Mouse (Mus musculus) embryonic facial prominence, embryonic 13.5 days (tissue): ENCODE results near the gene Mapk6. TPM values are rescaled to one million over a fixed set of nuclear protein-coding genes. Genes with fewer than 3 reads are reported as not detected.

ENCODE experiments used
- ATAC-seq: fragments of 200-750 bp; cut with Nextera tagmentation; 2 replicates; pipeline ENCODE4 v1.8.0; 2017; ENCODE audit warnings: low read depth; ENCODE audit not compliant: insufficient number of reproducible peaks, insufficient read depth, low FRiP score, low TSS enrichment
- H3K27ac ChIP-seq: fragments of 300-500 bp; sonication (generic); 2 replicates; pipeline ENCODE4 v1.5.1; 2015; ENCODE audit warnings: moderate library complexity, mild to moderate bottlenecking, inconsistent platforms
- H3K27me3 ChIP-seq: fragments of 300-500 bp; sonication (generic); 2 replicates; pipeline ENCODE4 v1.6.1; 2015; ENCODE audit warnings: mild to moderate bottlenecking, inconsistent platforms
- H3K36me3 ChIP-seq: fragments of 300-500 bp; sonication (generic); 2 replicates; pipeline ENCODE4 v1.6.1; 2015; ENCODE audit warnings: mild to moderate bottlenecking, inconsistent platforms
- H3K4me1 ChIP-seq: fragments of 300-500 bp; sonication (generic); 2 replicates; pipeline ENCODE4 v1.6.1; 2015; ENCODE audit warnings: inconsistent platforms
- H3K4me2 ChIP-seq: fragments of 300-500 bp; sonication (generic); 2 replicates; pipeline ENCODE4 v1.6.1; 2015; ENCODE audit warnings: moderate library complexity, mild to moderate bottlenecking, inconsistent platforms
- H3K4me3 ChIP-seq: fragments of 300-500 bp; sonication (generic); 2 replicates; pipeline ENCODE4 v1.5.1; 2015; ENCODE audit warnings: mild to moderate bottlenecking, inconsistent platforms
- H3K9ac ChIP-seq: fragments of 300-500 bp; sonication (generic); 2 replicates; pipeline ENCODE4 v1.6.1; 2015; ENCODE audit warnings: mild to moderate bottlenecking, inconsistent platforms
- H3K9me3 ChIP-seq: fragments of 300-500 bp; sonication (generic); 2 replicates; pipeline ENCODE4 v1.6.1; 2016; ENCODE audit warnings: inconsistent platforms
- WGBS: fragments of 180-500 bp; shearing (Covaris S2); methylation state at CpG from one replicate; pipeline ENCODE4 v1.1.7; 2015; ENCODE audit warnings: mixed read lengths; 5-methylcytosine and 5-hydroxymethylcytosine counted together
- polyA plus RNA-seq: library from polyadenylated mRNA; unstranded; fragments of >200 nt; fragmentation: Nextera tagmentation; extraction: Ambion mirVana; gene quantifications from 2 replicates; pipeline ENCODE4 v1.2.1, GENCODE M21; 2015

Mapk6 gene
- polyA plus RNA-seq, 1 experiment from 2014 or later: 79.4 TPM

GRCm38 (mm10) chr9:75342433-75342832 lies 67.4 kb downstream of the Mapk6 start:
- H3K27me3 ChIP-seq: no peaks in the 10 kb centered on the region
- no peak overlapping the region for H3K4me3 ChIP-seq
- H3K27ac ChIP-seq: no peak overlapping the region
- no peaks in the 10 kb centered on the region for H3K9me3 ChIP-seq
- H3K4me2 ChIP-seq: no peak overlapping the region
- 78% methylated on average over 4 of the region's 4 CpGs for WGBS
- no peak overlapping the region for H3K9ac ChIP-seq
- H3K36me3 ChIP-seq: peaks cover 74% of the 10 kb centered on the region
- H3K4me1 ChIP-seq: no peaks in the 10 kb centered on the region
- no peak for ATAC-seq

GRCm38 (mm10) chr9:75338016-75338415 lies 71.8 kb downstream of the Mapk6 start:
- H3K27ac ChIP-seq: no peak overlapping the region
- H3K4me2 ChIP-seq: no peak overlapping the region
- H3K9me3 ChIP-seq: no peaks in the 10 kb centered on the region
- peaks cover 81% of the 10 kb centered on the region for H3K36me3 ChIP-seq
- H3K9ac ChIP-seq: no peak overlapping the region
- no peak for ATAC-seq
- H3K27me3 ChIP-seq: no peaks in the 10 kb centered on the region
- WGBS: 86% methylated on average over 6 of the region's 6 CpGs
- H3K4me1 ChIP-seq: no peaks in the 10 kb centered on the region
- H3K4me3 ChIP-seq: no peak overlapping the region

GRCm38 (mm10) chr9:75334440-75334839 lies 75.4 kb downstream of the Mapk6 start:
- 83% methylated on average over 4 of the region's 4 CpGs for WGBS
- no peak for ATAC-seq

GRCm38 (mm10) chr9:75330821-75331220 lies 79.0 kb downstream of the Mapk6 start:
- Histone ChIP-seq H3K9ac (no peak overlapping the region), H3K4me3 (no peak overlapping the region), H3K9me3 (no peaks in the 10 kb centered on the region), H3K4me2 (no peak overlapping the region), H3K4me1 (no peaks in the 10 kb centered on the region), H3K36me3 (peaks cover 59% of the 10 kb centered on the region), H3K27me3 (no peaks in the 10 kb centered on the region), H3K27ac (no peak overlapping the region)
- WGBS: 88% methylated on average over 8 of the region's 8 CpGs
- ATAC-seq: no peak

More at GRCm38 (mm10) chr9:75334440-75334839, 75.4 kb downstream of the Mapk6 start:
- peaks cover 78% of the 10 kb centered on the region for H3K36me3 ChIP-seq
- H3K4me1 ChIP-seq: no peaks in the 10 kb centered on the region
- H3K27ac ChIP-seq: no peak overlapping the region
- H3K9ac ChIP-seq: no peak overlapping the region
- H3K4me3 ChIP-seq: no peak overlapping the region
- no peak overlapping the region for H3K4me2 ChIP-seq
- no peaks in the 10 kb centered on the region for H3K27me3 ChIP-seq
- no peaks in the 10 kb centered on the region for H3K9me3 ChIP-seq

- H3K4me2 ChIP-seq: no peak overlapping the region
- H3K36me3 ChIP-seq: peaks cover 45% of the 10 kb centered on the region
- no peak overlapping the region for H3K27ac ChIP-seq
- WGBS: 92% methylated on average over 3 of the region's 3 CpGs
- no peaks in the 10 kb centered on the region for H3K9me3 ChIP-seq
- H3K9ac ChIP-seq: no peak overlapping the region
- no peak overlapping the region for H3K4me3 ChIP-seq
- H3K4me1 ChIP-seq: no peaks in the 10 kb centered on the region
- H3K27me3 ChIP-seq: no peaks in the 10 kb centered on the region
- no peak for ATAC-seq
Observed at GRCm38 (mm10) chr9:75328047-75328446, 81.8 kb downstream of the Mapk6 start.

- Histone ChIP-seq H3K4me1 (peaks cover 10% of the 10 kb centered on the region; the same call in 1 of the 2 replicates), H3K9ac (no peak overlapping the region), H3K36me3 (peaks cover 17% of the 10 kb centered on the region), H3K9me3 (no peaks in the 10 kb centered on the region), H3K27me3 (no peaks in the 10 kb centered on the region), H3K4me2 (no peak overlapping the region), H3K4me3 (no peak overlapping the region), H3K27ac (no peak overlapping the region)
- no peak for ATAC-seq
- WGBS: 71% methylated on average over 13 of the region's 13 CpGs
Observed at GRCm38 (mm10) chr9:75322099-75322885, 87.5 kb downstream of the Mapk6 start.

GRCm38 (mm10) chr9:75319365-75319764 lies 90.4 kb downstream of the Mapk6 start:
- Histone ChIP-seq H3K4me2 (no peak overlapping the region), H3K27ac (peak overlapping the region; percentile 28; the same call in 1 of the 2 replicates), H3K4me3 (no peak overlapping the region), H3K4me1 (peaks cover 21% of the 10 kb centered on the region), H3K36me3 (0 out of 2 replicates have a peak, but pooled peaks cover 3% of the 10 kb centered on the region), H3K9me3 (no peaks in the 10 kb centered on the region), H3K27me3 (no peaks in the 10 kb centered on the region), H3K9ac (no peak overlapping the region)
- 55% methylated on average over 3 of the region's 3 CpGs for WGBS
- no peak for ATAC-seq

Other genes with a start within 250 kb of the Mapk6 start
- gene Myo5c, start 178.0 kb downstream of the Mapk6 start, polyA plus RNA-seq: 0.79 and 1.0 TPM in 2 replicates
- 32.3 and 33.4 TPM in 2 replicates for gene Gnb5, start 103.7 kb downstream of the Mapk6 start, polyA plus RNA-seq
- not detected in 2 replicates for gene Bcl2l10, start 62.2 kb downstream of the Mapk6 start, polyA plus RNA-seq
- gene Leo1, start 31.5 kb upstream of the Mapk6 start, polyA plus RNA-seq: 51.0 and 51.1 TPM in 2 replicates
- gene Tmod3, start 149.7 kb upstream of the Mapk6 start, polyA plus RNA-seq: 110 and 137 TPM in 2 replicates
- 19.8 and 23.0 TPM in 2 replicates for gene Tmod2, start 201.3 kb upstream of the Mapk6 start, polyA plus RNA-seq
- 32.8 and 37.3 TPM in 2 replicates for gene Lysmd2, start 215.7 kb upstream of the Mapk6 start, polyA plus RNA-seq